Mouse (Mus musculus) telencephalon, adult 2 months (tissue): Measurements from ENCODE around the gene Mllt3.

Experiments
- DNase-seq: peaks from one replicate; pipeline ENCODE4 v3.0.0-alpha.2; 2011; ENCODE audit warnings: low read depth, low spot score

Gene Mllt3

DNA sequence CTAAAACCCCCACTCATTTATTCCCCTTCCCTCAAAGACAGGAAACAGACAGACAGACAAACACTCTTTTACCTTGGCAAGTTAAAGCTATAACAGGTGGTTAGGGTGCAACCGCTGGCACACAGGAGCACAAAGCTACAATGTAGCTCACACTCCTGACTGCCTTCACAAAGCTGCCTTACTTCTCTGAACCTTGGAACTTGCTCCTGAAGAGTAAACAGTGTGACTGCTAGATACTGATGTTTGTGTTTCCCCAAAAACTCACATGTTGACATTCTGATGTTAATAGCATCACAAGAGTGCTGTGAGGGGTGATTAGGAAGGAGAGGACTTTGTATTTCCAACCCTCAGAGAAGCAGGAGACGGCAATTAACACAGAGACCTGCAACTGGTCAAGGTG is 151.6 kb downstream of the Mllt3 start:
- no peak for DNase-seq

DNA sequence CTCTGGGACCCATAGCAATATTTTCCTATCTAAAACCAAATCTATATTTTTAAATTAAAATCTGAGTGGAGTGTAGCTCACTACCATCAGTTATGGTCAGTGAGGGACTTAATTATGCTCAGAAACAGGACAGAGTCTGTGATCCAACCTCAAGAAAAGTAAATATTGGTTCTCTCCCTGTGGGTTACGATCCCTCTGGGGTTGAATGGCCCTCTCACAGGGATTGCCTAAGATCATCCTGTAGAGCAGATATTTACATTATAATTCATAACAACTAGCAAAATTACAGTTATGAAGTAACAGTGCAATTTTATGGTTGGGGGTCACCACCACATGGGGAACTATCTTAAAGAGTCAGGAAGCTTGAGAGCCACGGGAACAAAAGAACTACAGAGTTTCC is 152.9 kb downstream of the Mllt3 start:
- DNase-seq, result no peak

GRCm38 (mm10) chr4:87878701-87879100 is 154.5 kb downstream of the Mllt3 start:
- DNase-seq, result no peak

DNA sequence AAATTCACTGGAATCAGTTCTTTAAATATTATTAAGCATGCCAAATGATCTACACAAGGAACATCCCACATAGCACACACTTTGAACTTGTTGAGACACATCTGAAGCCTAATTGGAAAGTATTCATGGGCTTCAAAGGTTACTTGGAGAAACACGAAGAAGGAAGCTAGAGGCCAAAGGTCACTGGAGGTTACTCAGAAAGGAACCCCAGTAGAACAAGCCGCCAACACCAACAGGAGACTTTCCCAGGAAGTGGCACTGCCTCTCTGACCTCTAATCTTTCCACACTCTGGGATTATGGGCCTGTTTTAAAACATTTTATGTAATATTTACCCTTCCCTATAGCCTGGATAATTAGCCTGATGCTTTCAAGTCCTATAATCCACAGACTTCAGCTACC is 162.6 kb downstream of the Mllt3 start:
- DNase-seq, result no peak

DNA sequence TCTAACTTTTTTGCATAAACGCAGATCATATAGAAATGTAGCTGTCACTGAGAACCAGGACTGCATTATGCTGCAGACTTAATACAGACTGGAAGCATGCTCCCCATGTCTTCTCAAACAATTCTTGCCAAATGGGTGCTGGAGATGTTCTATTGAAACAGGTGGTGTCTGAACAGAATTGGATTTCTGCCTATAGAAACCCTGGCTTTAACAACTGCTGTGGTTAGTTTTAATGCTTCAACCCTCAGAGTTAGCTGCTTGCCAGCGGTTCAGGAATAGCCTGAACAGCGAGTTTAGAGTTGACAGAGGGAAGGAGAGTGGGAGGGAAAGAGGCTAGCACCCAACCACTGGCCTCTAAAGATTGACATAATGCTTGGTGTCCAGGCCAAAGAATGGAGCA is 166.6 kb downstream of the Mllt3 start:
- peak; percentile 74 for DNase-seq

DNA sequence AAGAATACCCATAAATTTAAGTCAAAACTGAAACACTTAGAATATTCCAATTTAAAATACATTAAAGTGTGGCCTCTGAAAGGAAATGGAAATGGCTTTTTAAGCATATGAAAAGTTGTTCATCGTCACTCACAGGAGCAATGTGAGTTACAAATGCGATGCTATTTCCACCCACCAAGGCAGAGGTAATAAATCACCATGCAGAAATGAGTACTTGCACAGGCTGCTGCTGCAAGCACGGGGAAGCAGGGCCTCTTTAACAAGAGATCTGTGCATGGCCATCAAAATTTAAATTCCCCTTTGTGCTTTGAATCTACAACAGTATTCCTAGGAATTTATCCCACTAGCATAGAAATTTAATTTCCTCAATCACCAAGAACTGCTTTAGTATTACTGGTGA is 167.3 kb downstream of the Mllt3 start:
- peak; percentile 38 for DNase-seq

DNA sequence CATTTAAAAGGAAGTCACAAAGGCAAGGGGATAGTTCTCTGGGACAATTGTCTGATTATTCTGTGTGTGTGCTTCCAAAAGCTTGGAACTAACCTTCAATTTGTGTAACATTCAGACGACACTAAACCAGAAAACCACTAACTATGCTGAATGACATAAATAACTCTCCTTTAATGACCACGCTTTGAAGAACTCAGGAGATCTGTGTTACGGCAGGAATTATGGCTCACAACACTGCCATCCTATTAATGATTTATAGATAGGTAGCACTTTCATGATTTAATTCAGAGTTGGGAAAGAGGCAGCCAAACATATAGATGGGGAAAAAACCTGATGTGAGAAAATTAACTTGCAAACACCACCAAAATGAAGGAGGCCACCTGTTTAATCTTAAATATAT is 168.1 kb downstream of the Mllt3 start:
- no peak for DNase-seq

DNA sequence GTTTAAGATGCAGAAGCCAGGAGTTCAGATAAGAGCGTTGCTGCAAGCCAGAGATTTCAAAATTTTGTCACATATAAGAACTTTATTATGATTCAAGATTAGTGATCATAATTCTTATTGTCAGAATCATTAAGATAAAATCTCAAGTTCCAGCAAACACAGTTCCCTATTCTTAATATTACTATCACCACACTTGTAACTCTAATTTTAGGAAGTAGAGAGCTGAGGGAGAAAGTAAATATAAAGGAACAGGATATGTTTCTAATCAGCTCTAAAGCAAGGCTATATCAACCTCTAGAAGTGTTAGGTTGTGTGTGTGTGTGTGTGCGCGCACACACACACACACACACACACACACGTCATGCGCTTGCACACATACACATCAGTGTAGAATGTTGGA is 170.0 kb downstream of the Mllt3 start:
- no peak for DNase-seq

GRCm38 (mm10) chr4:87860723-87861122 is 172.4 kb downstream of the Mllt3 start:
- DNase-seq, result no peak

DNA sequence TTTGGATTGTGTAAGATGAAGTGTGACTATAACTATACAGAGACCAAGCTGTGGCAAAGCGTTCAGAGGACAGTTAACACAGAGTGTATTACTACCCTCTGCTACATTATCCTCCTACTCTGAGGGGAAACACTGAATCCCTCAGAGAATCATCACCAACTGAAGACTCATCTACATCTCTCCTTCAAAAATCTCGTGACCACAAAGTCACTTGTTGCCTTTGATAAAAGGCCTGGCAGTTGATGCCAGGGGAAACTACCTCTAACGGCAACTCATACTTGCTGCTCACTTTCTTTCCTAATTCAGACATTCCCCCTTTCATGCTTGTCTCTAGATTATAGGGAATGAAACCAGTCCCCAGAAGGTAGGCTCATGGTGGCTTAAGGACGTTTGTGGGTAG is 174.0 kb downstream of the Mllt3 start:
- no peak for DNase-seq

DNA sequence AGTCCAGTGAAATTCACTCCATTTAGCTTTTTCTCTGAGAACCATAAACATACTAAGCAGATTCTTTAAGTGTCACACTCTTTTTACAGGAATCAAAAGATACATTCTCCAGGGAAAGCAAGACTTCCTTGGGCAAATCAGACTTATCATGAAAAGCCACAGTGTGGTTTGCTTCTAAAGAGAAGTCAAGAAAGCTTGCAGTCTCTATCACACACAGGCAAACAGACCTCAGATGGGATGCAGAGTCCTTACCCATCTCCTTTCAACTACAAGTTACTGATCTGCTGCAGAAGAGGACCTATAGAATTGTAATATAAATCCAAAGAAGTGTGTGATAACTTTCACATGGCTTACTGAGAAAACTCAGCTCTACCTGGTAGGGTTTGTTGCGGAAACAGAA is 175.2 kb downstream of the Mllt3 start:
- no peak for DNase-seq

GRCm38 (mm10) chr4:87852461-87852860 is 180.7 kb downstream of the Mllt3 start:
- DNase-seq, result no peak

DNA sequence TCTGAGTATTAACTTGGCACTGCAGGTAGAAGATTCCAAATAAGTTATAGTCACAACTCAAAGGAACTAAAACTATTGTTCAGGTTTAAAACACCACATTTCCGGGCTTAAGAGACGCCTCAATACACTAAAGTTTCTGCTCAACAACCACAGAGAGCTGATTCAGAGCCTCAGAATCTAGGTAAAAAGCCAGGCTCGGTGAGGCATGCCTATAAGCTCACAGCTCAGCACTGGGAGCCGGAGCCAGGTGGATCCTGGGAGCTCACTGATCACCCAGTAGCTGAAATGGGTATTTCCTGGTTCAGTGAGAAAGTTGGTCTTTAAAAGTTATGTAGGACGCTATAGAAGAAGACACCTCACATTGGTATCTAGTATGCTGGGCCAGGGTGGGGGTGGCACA is 183.1 kb downstream of the Mllt3 start:
- DNase-seq, result no peak

- DNase-seq, result no peak
Measured at GRCm38 (mm10) chr4:87844668-87845210, 188.4 kb downstream of the Mllt3 start.

GRCm38 (mm10) chr4:87840210-87840910 is 192.8 kb downstream of the Mllt3 start:
- DNase-seq, result no peak

DNA sequence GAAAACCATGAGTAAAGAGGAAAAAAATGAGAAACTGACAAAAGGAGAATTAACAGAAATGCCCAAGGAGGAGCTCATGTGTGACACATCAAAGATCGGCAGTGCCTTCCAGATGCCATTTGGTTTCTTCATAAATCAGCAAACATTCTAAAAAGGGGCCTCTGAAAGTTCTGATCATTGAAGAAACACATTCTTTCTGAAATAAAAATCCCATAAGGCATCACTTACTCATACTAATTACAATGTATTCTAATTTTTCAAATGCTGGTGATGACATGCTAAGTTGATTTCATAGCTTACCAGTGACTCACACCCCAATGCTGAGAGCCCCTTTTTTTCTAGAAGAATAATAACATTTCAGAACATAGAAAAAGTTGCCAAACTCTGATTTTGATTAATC is 194.4 kb downstream of the Mllt3 start:
- no peak for DNase-seq

GRCm38 (mm10) chr4:87837471-87838361 is 195.4 kb downstream of the Mllt3 start:
- DNase-seq, result no peak

DNA sequence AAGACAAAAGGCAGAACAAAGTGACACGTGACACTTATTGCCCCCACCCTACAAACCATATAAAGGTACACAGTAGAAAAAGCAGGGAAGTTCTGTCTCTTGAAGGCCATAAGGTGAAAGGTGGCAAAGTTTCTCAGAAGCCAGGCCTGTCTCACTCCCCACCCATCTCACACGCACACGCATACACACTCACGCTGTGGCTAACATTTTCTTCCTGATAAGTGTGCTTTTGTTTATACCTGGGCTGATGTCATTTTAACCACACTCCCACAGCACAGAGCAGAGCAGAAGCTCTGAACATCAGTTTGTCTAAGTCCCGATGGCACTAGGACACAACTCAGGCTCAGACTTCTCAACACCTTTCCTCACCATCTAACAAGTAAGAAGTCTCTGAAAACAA is 196.9 kb downstream of the Mllt3 start:
- no peak for DNase-seq

- DNase-seq, result no peak
Measured at GRCm38 (mm10) chr4:87835191-87835590, 198.0 kb downstream of the Mllt3 start.

GRCm38 (mm10) chr4:87834310-87834709 is 198.9 kb downstream of the Mllt3 start:
- DNase-seq, result no peak

GRCm38 (mm10) chr4:87830794-87831306 is 202.3 kb downstream of the Mllt3 start:
- DNase-seq, result no peak

DNA sequence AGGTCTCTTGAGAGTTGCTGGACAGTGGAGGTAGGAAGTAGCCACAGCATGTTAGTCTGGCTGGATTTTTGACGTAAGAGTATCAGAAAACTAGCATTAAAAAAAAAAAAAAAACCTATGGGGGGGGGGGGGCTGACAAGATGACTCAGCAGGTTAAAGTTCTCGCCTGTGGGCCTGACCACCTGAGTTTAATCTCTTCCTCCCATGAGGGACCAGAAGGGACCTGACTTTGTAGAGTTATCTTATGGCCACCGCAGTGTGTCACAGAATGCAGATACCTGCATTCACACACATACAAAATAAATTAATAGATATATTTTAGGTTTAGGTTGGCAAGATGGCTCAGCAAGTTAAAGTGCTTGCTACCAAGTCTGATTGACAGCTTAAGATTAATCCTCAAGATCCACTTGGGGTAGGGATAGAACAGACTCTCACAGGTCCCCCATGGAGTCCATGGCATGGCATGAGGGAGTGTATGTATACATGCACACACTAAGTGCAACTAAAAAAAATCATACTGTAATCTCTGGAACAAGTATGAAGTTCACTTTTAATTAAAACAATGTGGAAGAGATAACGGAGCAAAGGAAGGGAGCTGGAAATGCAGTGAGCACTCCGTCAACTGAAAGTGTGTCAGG is 203.6 kb downstream of the Mllt3 start:
- no peak for DNase-seq
